Mouse (Mus musculus) effector memory CD4-positive, alpha-beta T cell, adult 7 months (primary cell): ENCODE data around the gene Gm5150. TPM values are rescaled to one million over a fixed set of nuclear protein-coding genes. Genes with fewer than 3 reads are reported as not detected.

Experiments used
- polyA plus RNA-seq: library from polyadenylated mRNA; unstranded; fragments of 100-300 nt; shearing (Covaris generic); gene quantifications from one replicate; pipeline ENCODE4 v1.2.1, GENCODE M21; 2017

Gene Gm5150
- not detected for polyA plus RNA-seq

DNA sequence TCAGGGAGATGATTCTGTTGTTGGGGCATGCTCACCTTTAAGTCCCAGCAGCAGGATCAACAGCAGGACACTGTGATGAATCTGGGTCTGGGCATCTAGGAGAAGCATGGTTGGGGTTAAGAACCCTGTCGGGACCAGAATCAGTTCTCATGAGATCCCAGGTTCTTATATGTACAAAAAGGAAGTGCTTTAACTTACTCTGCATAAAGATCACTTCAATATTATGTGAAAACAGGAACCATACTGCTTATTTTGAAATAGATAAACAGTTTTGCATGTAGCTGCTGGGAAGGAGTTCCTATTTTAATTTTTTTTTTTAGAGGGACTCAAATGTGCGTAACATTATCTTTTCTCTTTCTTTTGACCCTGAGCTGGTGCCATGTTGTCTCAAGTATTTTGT lies at the start of gene Gm5150:
Gene Gm5150 (minus strand): TSS at position 223 of the 400 bp plus-strand sequence.

Other genes starting within 250 kb of the Gm5150 start
- not detected for gene Sirpb1c, start 157.9 kb downstream of the Gm5150 start, polyA plus RNA-seq